Mouse (Mus musculus) megakaryocyte, embryonic 14.5 days (primary cell): ENCODE measurements around the gene Dpp8.

Experiments used
- FLI1 ChIP-seq: IDR thresholded peaks from 2 replicates; pipeline ENCODE4 v1.6.1; 2012; ENCODE audit warnings: low read length, inconsistent platforms, mixed read lengths
- GATA1 ChIP-seq: IDR thresholded peaks from 3 replicates; pipeline ENCODE4 v1.6.1; 2012; ENCODE audit warnings: mixed read lengths, low read length, inconsistent platforms, borderline replicate concordance

- TF ChIP-seq GATA1 (no peak), FLI1 (no peak)
Observed at GRCm38 (mm10) chr9:65109132-65110072, 77.2 kb downstream of the Dpp8 start.
